Mouse (Mus musculus) hindbrain, postnatal 0 days (tissue): ENCODE results near the gene Atg4a. TPM values are rescaled to one million over a fixed set of nuclear protein-coding genes. Genes with fewer than 3 reads are reported as not detected.

Experiments
- ATAC-seq: fragments of 200-750 bp; cut with Nextera tagmentation; 2 replicates; pipeline ENCODE4 v1.8.0; 2017; ENCODE audit warnings: mild to moderate bottlenecking, moderate TSS enrichment, moderate library complexity
- DNase-seq: peaks from one replicate; pipeline ENCODE4 v3.0.0-alpha.2; 2015; ENCODE audit warnings: low spot score
- H3K27ac ChIP-seq: fragments of 300-500 bp; sonication (generic); 2 replicates; pipeline ENCODE4 v1.5.1; 2014; ENCODE audit warnings: mild to moderate bottlenecking
- H3K27me3 ChIP-seq: fragments of 300-500 bp; sonication (generic); 2 replicates; pipeline ENCODE4 v1.6.1; 2014; ENCODE audit warnings: low read length, mixed read lengths; ENCODE audit not compliant: insufficient read depth
- H3K36me3 ChIP-seq: fragments of 300-500 bp; sonication (generic); 2 replicates; pipeline ENCODE4 v1.6.1; 2014; ENCODE audit warnings: low read length, mixed read lengths; ENCODE audit not compliant: insufficient read depth
- H3K4me1 ChIP-seq: fragments of 300-500 bp; sonication (generic); 2 replicates; pipeline ENCODE4 v1.6.1; 2014; ENCODE audit warnings: antibody characterized with exemption, low read length, mixed read lengths; ENCODE audit not compliant: insufficient read depth
- H3K4me2 ChIP-seq: fragments of 300-500 bp; sonication (generic); 2 replicates; pipeline ENCODE4 v1.6.1; 2014; ENCODE audit warnings: low read depth, mild to moderate bottlenecking, low read length, moderate library complexity, mixed read lengths
- H3K4me3 ChIP-seq: fragments of 300-500 bp; sonication (generic); 2 replicates; pipeline ENCODE4 v1.5.1; 2014; ENCODE audit warnings: low read length
- H3K9ac ChIP-seq: fragments of 300-500 bp; sonication (generic); replicated peaks from 2 replicates; pipeline ENCODE4 v1.6.1; 2014; ENCODE audit warnings: mild to moderate bottlenecking, low read length, moderate library complexity, mixed read lengths
- H3K9me3 ChIP-seq: fragments of 300-500 bp; sonication (generic); 2 replicates; pipeline ENCODE4 v1.6.1; 2016; ENCODE audit warnings: low read length, mixed read lengths
- CTCF ChIP-seq: IDR thresholded peaks from 2 replicates; pipeline ENCODE4 v1.5.1; 2016; ENCODE audit warnings: antibody characterized with exemption, control low read depth, low read depth
- WGBS: fragments of 180-500 bp; shearing (Covaris S2); extraction: QIAGEN DNeasy Blood & Tissue Kit; methylation state at CpG from one replicate; pipeline ENCODE4 v1.1.7; 2014; 5-methylcytosine and 5-hydroxymethylcytosine counted together
- polyA plus RNA-seq: library from polyadenylated mRNA; unstranded; fragments of >200 nt; fragmentation: Nextera tagmentation; extraction: Ambion mirVana; gene quantifications from 2 replicates; pipeline ENCODE4 v1.2.1, GENCODE M21; 2015
- total RNA-seq: library from RNA; depleted of rRNA; stranded (reverse); fragments of >200 nt; gene quantifications from 2 replicates; pipeline ENCODE4 v1.2.3, GENCODE M21; 2014; rRNA removed

Atg4a gene
- total RNA-seq (4.8 and 20.7 TPM in 2 replicates), polyA plus RNA-seq (11.9 and 14.1 TPM in 2 replicates)

DNA sequence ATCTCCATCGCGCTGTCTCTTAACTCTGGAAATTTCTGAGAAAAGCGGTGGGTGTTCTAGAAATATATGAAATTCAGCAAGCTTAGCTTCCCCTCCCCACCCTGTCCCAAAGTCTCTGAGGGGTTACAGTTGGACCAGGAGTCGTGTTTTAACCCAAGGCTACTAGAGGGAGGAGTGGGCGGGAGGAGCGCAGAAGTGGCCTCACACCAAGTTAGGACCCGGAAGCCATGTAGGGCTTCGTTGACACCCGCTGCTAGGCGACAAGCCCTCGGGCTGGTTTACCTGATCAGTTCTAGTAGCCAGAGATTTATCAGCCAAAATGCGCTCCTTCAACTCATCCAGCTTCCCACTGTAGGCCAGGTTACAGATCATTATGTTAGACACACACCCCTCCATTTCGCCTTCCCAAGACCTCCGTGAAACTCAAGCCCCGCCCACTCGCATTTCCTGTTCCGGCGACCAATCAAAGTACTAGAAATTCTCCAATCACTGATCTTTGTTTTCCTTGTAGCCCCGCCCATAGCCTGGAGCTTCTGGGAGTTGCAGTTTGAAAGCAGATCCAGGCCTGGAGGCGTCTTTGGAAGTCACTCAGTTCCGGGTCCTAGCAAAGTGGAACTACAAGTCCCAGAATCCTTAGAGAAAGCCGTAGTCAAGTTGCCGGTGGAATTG is at the start of gene Atg4a, which contains the start of gene Psmd10:
Gene Atg4a (plus strand): TSS at position 636 of the 669 bp plus-strand sequence.
Gene Psmd10 (minus strand): TSS at position 457 of the 669 bp plus-strand sequence.
- Histone ChIP-seq H3K9me3 (no peaks in the 10 kb centered on the region), H3K9ac (peak within 1 kb of the TSS; percentile 37), H3K4me3 (peak within 1 kb of the TSS; percentile 50), H3K36me3 (no peaks in the 10 kb centered on the region), H3K27ac (peak within 1 kb of the TSS; percentile 58), H3K4me2 (peak within 1 kb of the TSS; percentile 56), H3K27me3 (no peaks in the 10 kb centered on the region), H3K4me1 (no peaks in the 10 kb centered on the region)
- no peak for TF ChIP-seq CTCF
- 32% methylated on average over 23 of the region's 23 CpGs for WGBS
- ATAC-seq: peak; percentile 98
- peak; percentile 95 for DNase-seq

DNA sequence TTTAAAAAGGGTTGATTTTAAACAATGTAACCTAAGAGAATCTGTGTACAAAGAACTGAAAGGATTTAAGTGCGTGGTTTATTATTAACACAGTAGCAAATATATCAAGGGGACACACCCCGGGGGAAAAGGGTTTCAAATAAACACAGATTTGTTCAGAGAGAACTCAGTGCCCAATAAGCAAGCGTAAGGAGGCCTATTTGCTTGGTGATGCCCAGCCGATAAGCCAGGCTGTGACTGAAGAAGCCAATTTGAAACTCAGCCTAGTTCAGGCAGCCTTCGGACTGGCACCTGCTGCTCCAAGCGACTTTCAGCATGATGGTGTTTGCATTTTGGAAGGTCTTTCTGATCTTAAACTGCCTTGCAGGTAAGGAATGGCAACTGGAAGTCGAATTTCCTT is 49.3 kb upstream of the Atg4a start, which contains the start of gene Vsig1:
Gene Vsig1 (plus strand): TSS at position 249 of the 400 bp plus-strand sequence.
- H3K27me3 ChIP-seq: no peaks in the 10 kb centered on the region
- no peak for ATAC-seq
- H3K4me1 ChIP-seq: no peaks in the 10 kb centered on the region
- no peak for DNase-seq
- no peaks in the 10 kb centered on the region for H3K9me3 ChIP-seq
- TF ChIP-seq CTCF: no peak
- H3K4me2 ChIP-seq: no peak within 1 kb of the TSS
- H3K4me3 ChIP-seq: no peak within 1 kb of the TSS
- no peak within 1 kb of the TSS for H3K27ac ChIP-seq
- no peaks in the 10 kb centered on the region for H3K36me3 ChIP-seq
- 70% methylated on average over 7 of the region's 7 CpGs for WGBS
- no peak within 1 kb of the TSS for H3K9ac ChIP-seq

DNA sequence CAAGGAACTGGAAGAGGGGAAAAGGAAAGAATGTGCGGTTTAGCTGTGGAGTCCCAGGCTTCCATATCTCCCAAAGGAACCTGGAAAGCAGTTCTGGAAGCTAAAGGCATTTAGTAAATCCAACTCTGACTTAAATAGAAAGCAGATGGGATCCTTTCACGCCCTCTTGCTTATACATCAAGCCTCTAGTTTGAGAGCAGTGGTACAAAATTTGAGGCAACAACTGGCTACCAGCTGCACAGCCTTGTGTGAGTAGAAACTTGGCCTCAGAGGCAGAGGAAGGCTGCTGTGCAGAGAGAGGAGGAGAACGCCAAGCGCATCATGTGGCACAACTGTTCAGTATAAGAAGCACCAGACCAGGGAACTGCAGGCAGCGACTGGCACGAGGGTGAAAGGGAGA is 35.4 kb upstream of the Atg4a start:
- no peak for ATAC-seq
- H3K4me2 ChIP-seq: no peak overlapping the region
- H3K9ac ChIP-seq: no peak overlapping the region
- H3K4me1 ChIP-seq: no peaks in the 10 kb centered on the region
- no peak for TF ChIP-seq CTCF
- H3K27me3 ChIP-seq: no peaks in the 10 kb centered on the region
- H3K9me3 ChIP-seq: no peaks in the 10 kb centered on the region
- 86% methylated on average over 6 of the region's 6 CpGs for WGBS
- no peaks in the 10 kb centered on the region for H3K36me3 ChIP-seq
- H3K4me3 ChIP-seq: no peak overlapping the region
- no peak overlapping the region for H3K27ac ChIP-seq
- no peak for DNase-seq

DNA sequence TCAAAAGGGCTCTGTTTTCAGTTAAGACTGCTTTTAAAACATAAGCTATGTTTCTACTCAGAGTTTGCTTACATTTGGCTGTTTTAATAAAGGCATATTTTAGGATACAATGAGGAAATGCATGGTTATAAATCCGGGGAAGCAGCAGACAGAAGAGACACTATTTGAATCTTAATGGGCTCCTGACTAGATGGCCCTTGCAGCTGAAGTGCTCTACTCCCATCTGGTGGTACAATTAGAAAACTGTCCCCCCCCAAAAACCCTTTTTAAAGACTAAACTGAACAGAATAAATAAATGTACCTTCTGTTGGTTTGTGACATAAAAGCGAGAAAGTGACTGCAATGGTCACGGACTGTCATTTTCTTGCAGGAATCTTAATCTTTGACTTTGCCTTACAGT is 24.6 kb upstream of the Atg4a start:
- H3K9me3 ChIP-seq: no peaks in the 10 kb centered on the region
- peak; percentile 65 for TF ChIP-seq CTCF
- DNase-seq: peak; percentile 58
- H3K9ac ChIP-seq: no peak overlapping the region
- ATAC-seq: 0 out of 2 replicates have a peak, but pooled peaks have one; percentile 64
- no peak overlapping the region for H3K27ac ChIP-seq
- no peaks in the 10 kb centered on the region; the same call in 1 of the 2 replicates for H3K27me3 ChIP-seq
- no peaks in the 10 kb centered on the region for H3K36me3 ChIP-seq
- no peaks in the 10 kb centered on the region for H3K4me1 ChIP-seq
- WGBS: 68% methylated on average over 3 of the region's 3 CpGs
- H3K4me3 ChIP-seq: no peak overlapping the region
- H3K4me2 ChIP-seq: no peak overlapping the region

DNA sequence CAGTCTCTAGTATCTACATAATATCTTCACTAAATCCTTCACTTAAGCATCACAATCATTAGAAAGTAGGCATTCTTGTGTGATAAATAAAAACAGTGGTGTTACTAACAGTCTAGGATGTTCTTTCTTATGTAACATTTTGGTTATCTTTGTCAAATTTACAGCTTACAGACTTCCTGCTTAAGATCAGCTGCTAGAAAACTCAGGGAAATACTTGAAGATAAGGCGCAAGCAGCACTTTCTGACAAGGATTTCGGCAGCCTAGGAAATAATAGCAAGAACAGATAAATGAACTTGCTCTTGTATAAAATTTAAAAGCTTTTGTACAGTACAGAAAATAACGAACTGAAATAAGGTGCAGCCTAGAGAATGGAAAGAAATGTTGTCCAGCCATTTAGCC is 23.4 kb upstream of the Atg4a start:
- no peaks in the 10 kb centered on the region; the same call in 1 of the 2 replicates for H3K27me3 ChIP-seq
- H3K4me3 ChIP-seq: no peak overlapping the region
- H3K9me3 ChIP-seq: no peaks in the 10 kb centered on the region
- WGBS: 83% methylated on average over 3 of the region's 3 CpGs
- no peaks in the 10 kb centered on the region for H3K36me3 ChIP-seq
- DNase-seq: no peak
- no peak overlapping the region for H3K4me2 ChIP-seq
- no peak for ATAC-seq
- no peak for TF ChIP-seq CTCF
- H3K27ac ChIP-seq: no peak overlapping the region
- no peaks in the 10 kb centered on the region for H3K4me1 ChIP-seq
- no peak overlapping the region for H3K9ac ChIP-seq

DNA sequence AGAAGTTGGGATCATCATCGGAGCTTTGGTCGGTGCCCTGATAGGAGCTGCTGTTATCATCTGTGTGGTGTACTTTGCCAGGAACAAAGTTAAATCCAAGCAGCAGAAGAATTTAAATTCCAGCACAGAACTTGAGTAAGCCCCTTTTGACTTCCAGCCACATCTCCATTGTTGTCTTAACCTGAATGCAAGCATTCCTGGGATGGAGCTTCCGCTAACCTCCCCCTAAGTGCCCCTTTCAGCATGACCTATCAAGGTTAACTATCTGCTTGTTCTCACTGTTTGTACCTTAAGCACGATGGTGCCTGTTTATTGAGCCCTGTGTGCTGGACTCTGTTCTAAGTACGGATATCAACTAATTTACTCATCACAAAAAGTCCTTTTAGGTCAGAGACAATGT is 20.4 kb upstream of the Atg4a start:
- no peak for ATAC-seq
- no peaks in the 10 kb centered on the region for H3K36me3 ChIP-seq
- TF ChIP-seq CTCF: no peak
- no peak overlapping the region for H3K4me2 ChIP-seq
- H3K9ac ChIP-seq: no peak overlapping the region
- 78% methylated on average over 5 of the region's 5 CpGs for WGBS
- no peak for DNase-seq
- H3K4me3 ChIP-seq: no peak overlapping the region
- H3K4me1 ChIP-seq: no peaks in the 10 kb centered on the region
- no peaks in the 10 kb centered on the region; the same call in 1 of the 2 replicates for H3K27me3 ChIP-seq
- H3K27ac ChIP-seq: no peak overlapping the region
- H3K9me3 ChIP-seq: no peaks in the 10 kb centered on the region

DNA sequence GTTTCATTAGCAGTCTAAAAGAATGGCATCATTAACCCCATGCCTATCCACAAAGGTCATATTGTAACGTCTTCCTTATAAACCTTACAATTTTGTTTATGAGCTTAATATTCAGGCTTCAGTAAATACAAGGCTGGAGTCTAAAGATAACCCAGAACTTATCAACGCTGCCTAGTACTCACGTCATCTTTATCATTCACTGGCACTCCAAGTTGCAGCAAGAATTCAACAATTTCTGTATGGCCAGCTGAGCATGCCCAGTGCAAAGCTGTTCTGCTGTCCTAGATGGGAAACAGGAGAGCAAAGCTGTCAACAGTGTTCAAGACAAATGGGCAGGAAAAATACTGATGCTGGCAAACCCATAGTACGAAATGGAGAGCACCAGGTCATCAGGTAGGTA is 3.1 kb upstream of the Atg4a start:
- H3K4me1 ChIP-seq: no peaks in the 10 kb centered on the region
- no peak overlapping the region for H3K4me2 ChIP-seq
- no peak for ATAC-seq
- no peak for TF ChIP-seq CTCF
- no peaks in the 10 kb centered on the region; the same call in 1 of the 2 replicates for H3K27me3 ChIP-seq
- H3K9ac ChIP-seq: no peak overlapping the region
- H3K4me3 ChIP-seq: no peak overlapping the region
- H3K36me3 ChIP-seq: 0 out of 2 replicates have a peak, but pooled peaks cover 3% of the 10 kb centered on the region
- H3K27ac ChIP-seq: no peak overlapping the region
- DNase-seq: no peak
- no peaks in the 10 kb centered on the region for H3K9me3 ChIP-seq
- 84% methylated on average over 4 of the region's 4 CpGs for WGBS
